Mouse (Mus musculus): ENCODE measurements at regions not wholly inside any gene's neighbourhood (a gene's known extent, or its start where the extent isn't known, plus 50 kb on each side); places are given as distances from the start of the nearest gene placed in this dataset.

DNA sequence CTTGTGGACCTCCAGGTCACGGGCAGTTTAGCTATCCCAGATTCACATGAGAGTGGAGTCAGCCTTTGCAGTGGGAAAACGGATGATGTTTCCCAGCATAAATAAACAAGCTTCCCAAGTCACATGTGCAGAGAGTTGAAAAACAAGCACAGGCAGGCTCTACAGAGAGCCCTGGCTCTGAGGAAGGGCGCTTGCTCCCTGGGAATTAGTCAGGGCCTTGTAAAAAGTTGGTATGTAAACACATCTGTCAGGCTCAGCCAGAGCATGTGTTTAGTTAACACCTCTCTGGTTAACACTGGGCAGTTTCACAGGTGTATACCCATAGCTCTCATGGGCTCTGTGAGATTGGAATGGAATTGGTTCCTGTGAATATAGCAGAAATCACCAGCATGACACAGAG, 51.9 kb upstream of the Arhgap42 start:
- no peak overlapping the region for H3K4me3 ChIP-seq (ENCODE audit: control insufficient read depth in 1 of 2, insufficient read depth in 1 of 2, low read depth in 2 of 2, low read length in 2 of 2)
- H3K27me3 ChIP-seq (ENCODE audit: control insufficient read depth in 1 of 2, insufficient read depth in 2 of 2, low read length in 2 of 2), result no peaks in the 10 kb centered on the region

DNA sequence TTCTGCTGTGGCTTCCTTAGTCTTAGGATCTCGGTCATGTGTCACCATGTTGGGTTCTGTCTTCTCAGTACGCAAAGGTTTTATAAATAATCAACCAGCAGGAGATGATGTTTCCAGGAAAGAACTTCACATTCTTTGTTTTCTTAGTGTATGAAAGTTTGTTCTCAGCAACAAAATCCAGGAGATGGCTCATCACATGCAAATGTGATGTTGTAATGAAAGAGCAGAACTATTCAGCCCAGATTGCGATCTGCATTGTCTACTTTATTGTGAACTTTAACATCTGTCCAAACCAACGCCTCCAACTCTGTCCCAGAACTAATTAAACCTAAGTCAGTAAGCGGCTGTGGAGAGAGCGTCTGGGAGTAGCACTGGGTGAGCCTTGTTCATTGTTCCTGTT, 50.7 kb upstream of the Arhgap42 start:
- TF ChIP-seq USF1 (IDR thresholded peaks at IDR 0.05; ENCODE audit: low read depth, low read length), result no peak
- no peak for DNase-seq (ENCODE audit: low read depth, low spot score)
- Histone ChIP-seq H3K27ac (ENCODE audit: control insufficient read depth, low read depth, low read length) (no peak overlapping the region), H3K9ac (ENCODE audit: control insufficient read depth, low read depth, low read length, poor library complexity, severe bottlenecking) (no peak overlapping the region), H3K4me3 (ENCODE audit: control insufficient read depth in 1 of 2, insufficient read depth in 1 of 2, low read depth in 2 of 2, low read length in 2 of 2) (no peak overlapping the region), H3K27me3 (ENCODE audit: control insufficient read depth in 1 of 2, insufficient read depth in 2 of 2, low read length in 2 of 2) (no peaks in the 10 kb centered on the region), H3K36me3 (ENCODE audit: control insufficient read depth in 1 of 2, insufficient read depth in 2 of 2, low read length in 2 of 2) (no peaks in the 10 kb centered on the region), H3K79me2 (ENCODE audit: control insufficient read depth, insufficient read depth, low read length, poor library complexity) (no peaks in the 10 kb centered on the region), H3K4me1 (ENCODE audit: control insufficient read depth in 1 of 2, insufficient read depth in 2 of 2, low read length in 2 of 2) (no peaks in the 10 kb centered on the region), H3K9me3 (replicated peaks; ENCODE audit: insufficient read depth, low read length) (no peaks in the 10 kb centered on the region)

More for the DNA sequence above, 51.9 kb upstream of the Arhgap42 start:
- H3K9ac ChIP-seq (ENCODE audit: control insufficient read depth, low read depth, low read length, poor library complexity, severe bottlenecking), result no peak overlapping the region
- TF ChIP-seq MXI1 (IDR thresholded peaks at IDR 0.05; ENCODE audit: low read depth, low read length) (no peak), CHD1 (IDR thresholded peaks at IDR 0.05; ENCODE audit: low read depth, low read length) (no peak), JUND (IDR thresholded peaks at IDR 0.05; ENCODE audit: low read depth, low read length) (no peak), SMC3 (IDR thresholded peaks at IDR 0.05; ENCODE audit: low read depth, low read length) (no peak), ZNF384 (IDR thresholded peaks at IDR 0.05; ENCODE audit: low read depth, low read length) (no peak), EP300 (IDR thresholded peaks at IDR 0.05; ENCODE audit: low read depth in 1 of 2, low read length in 2 of 2) (no peak), TCF12 (IDR thresholded peaks at IDR 0.05; ENCODE audit: low read depth, low read length) (no peak), KAT2A (conservative IDR thresholded peaks at IDR 0.05; ENCODE audit: low read depth, low read length) (no peak), UBTF (IDR thresholded peaks at IDR 0.05; ENCODE audit: borderline replicate concordance, insufficient read depth, low read depth, low read length) (no peak), GATA1 (IDR thresholded peaks at IDR 0.05; ENCODE audit: low read depth, low read length) (no peak), CTCF (IDR thresholded peaks at IDR 0.05 in 2 of 3, conservative IDR thresholded peaks at IDR 0.05 in 1 of 3; ENCODE audit: control insufficient read depth in 1 of 3, insufficient read depth in 1 of 3, low read depth in 2 of 3, low read length in 3 of 3, poor library complexity in 1 of 3, severe bottlenecking in 1 of 3) (no peak), TBP (IDR thresholded peaks at IDR 0.05; ENCODE audit: low read depth, low read length) (no peak), POLR2AphosphoS5 (IDR thresholded peaks at IDR 0.05; ENCODE audit: borderline replicate concordance, low read depth, low read length) (no peak), GABPA (IDR thresholded peaks at IDR 0.05; ENCODE audit: low read depth, low read length) (no peak), HCFC1 (IDR thresholded peaks at IDR 0.05; ENCODE audit: low read depth, low read length) (no peak), NRF1 (IDR thresholded peaks at IDR 0.05; ENCODE audit: insufficient read depth, low read depth, low read length, poor library complexity, severe bottlenecking) (no peak), ZKSCAN1 (IDR thresholded peaks at IDR 0.05; ENCODE audit: low read depth, low read length) (no peak), SIN3A (IDR thresholded peaks at IDR 0.05; ENCODE audit: low read length) (no peak), MEF2A (IDR thresholded peaks at IDR 0.05; ENCODE audit: extremely low read depth, insufficient replicate concordance, low read depth, low read length, poor library complexity, severe bottlenecking) (no peak)
- H3K36me3 ChIP-seq (ENCODE audit: control insufficient read depth in 1 of 2, insufficient read depth in 2 of 2, low read length in 2 of 2), result no peaks in the 10 kb centered on the region
- no peak for DNase-seq (ENCODE audit: low read depth, low spot score)
- H3K9me3 ChIP-seq (replicated peaks; ENCODE audit: insufficient read depth, low read length), result no peaks in the 10 kb centered on the region
- H3K4me1 ChIP-seq (ENCODE audit: control insufficient read depth in 1 of 2, insufficient read depth in 2 of 2, low read length in 2 of 2), result no peaks in the 10 kb centered on the region
- no peaks in the 10 kb centered on the region for H3K79me2 ChIP-seq (ENCODE audit: control insufficient read depth, insufficient read depth, low read length, poor library complexity)
- no peak overlapping the region for H3K27ac ChIP-seq (ENCODE audit: control insufficient read depth, low read depth, low read length)
